Mouse (Mus musculus): ENCODE data around the gene Gm20388.

GRCm38 (mm10) chr8:123101735-123102685 is 3191.4 kb downstream of the Gm20388 start, which contains the start of gene Rpl13:
- TF ChIP-seq POLR2A (IDR thresholded peaks at IDR 0.05; ENCODE audit: borderline replicate concordance, extremely low read depth, insufficient read depth, insufficient read length, poor library complexity, severe bottlenecking), result peak; percentile 84; the same call in 1 of the 2 replicates
- no peak for TF ChIP-seq CTCF (IDR thresholded peaks at IDR 0.05; ENCODE audit: borderline replicate concordance, extremely low read depth, insufficient read depth, insufficient read length)

Data from brain, embryonic 14.5 days (tissue).